Mouse (Mus musculus) heart, embryonic 15.5 days (tissue): ENCODE data around the gene Pdlim5. TPM values are rescaled to one million over a fixed set of nuclear protein-coding genes. Genes with fewer than 3 reads are reported as not detected.

Experiments used
- ATAC-seq: fragments of 200-750 bp; cut with Nextera tagmentation; replicated peaks from 2 replicates; pipeline ENCODE4 v1.8.0; 2017; ENCODE audit warnings: low read depth, moderate TSS enrichment; ENCODE audit not compliant: insufficient number of reproducible peaks, insufficient read depth, low FRiP score
- H3K27ac ChIP-seq: fragments of 300-500 bp; sonication (generic); 2 replicates; pipeline ENCODE4 v1.5.1; 2015; ENCODE audit warnings: mild to moderate bottlenecking, inconsistent platforms
- H3K27me3 ChIP-seq: fragments of 300-500 bp; sonication (generic); 2 replicates; pipeline ENCODE4 v1.6.1; 2015; ENCODE audit warnings: inconsistent platforms
- H3K36me3 ChIP-seq: fragments of 300-500 bp; sonication (generic); 2 replicates; pipeline ENCODE4 v1.6.1; 2015; ENCODE audit warnings: mild to moderate bottlenecking, inconsistent platforms
- H3K4me1 ChIP-seq: fragments of 300-500 bp; sonication (generic); replicated peaks from 2 replicates; pipeline ENCODE4 v1.6.1; 2015; ENCODE audit warnings: inconsistent platforms
- H3K4me2 ChIP-seq: fragments of 300-500 bp; sonication (generic); 2 replicates; pipeline ENCODE4 v1.6.1; 2015; ENCODE audit warnings: inconsistent platforms, mild to moderate bottlenecking, moderate library complexity
- H3K4me3 ChIP-seq: fragments of 300-500 bp; sonication (generic); 2 replicates; pipeline ENCODE4 v1.5.1; 2015; ENCODE audit warnings: mild to moderate bottlenecking, inconsistent platforms
- H3K9ac ChIP-seq: fragments of 300-500 bp; sonication (generic); 2 replicates; pipeline ENCODE4 v1.6.1; 2015; ENCODE audit warnings: mild to moderate bottlenecking, inconsistent platforms
- H3K9me3 ChIP-seq: fragments of 300-500 bp; sonication (generic); replicated peaks from 2 replicates; pipeline ENCODE4 v1.6.1; 2016; ENCODE audit warnings: inconsistent platforms
- WGBS: fragments of 180-500 bp; shearing (Covaris S2); methylation state at CpG from one replicate; pipeline ENCODE4 v1.1.7; 2015; ENCODE audit warnings: mixed read lengths; 5-methylcytosine and 5-hydroxymethylcytosine counted together
- polyA plus RNA-seq: library from polyadenylated mRNA; unstranded; fragments of >200 nt; fragmentation: Nextera tagmentation; extraction: Ambion mirVana; gene quantifications from 2 replicates; pipeline ENCODE4 v1.2.1, GENCODE M21; 2015

The Pdlim5 gene
- polyA plus RNA-seq, 1 experiment from 2014 or later: 220 TPM

- WGBS: under 1% methylated on average over 63 of the region's 64 CpGs
- Histone ChIP-seq H3K36me3 (peaks cover 4% of the 10 kb centered on the region; the same call in 1 of the 2 replicates), H3K27me3 (no peaks in the 10 kb centered on the region), H3K4me2 (peak overlapping the region; percentile 63), H3K4me3 (peak overlapping the region; percentile 83), H3K27ac (peak overlapping the region; percentile 98), H3K9ac (peak overlapping the region; percentile 88), H3K9me3 (no peaks in the 10 kb centered on the region), H3K4me1 (no peaks in the 10 kb centered on the region; the same call in none of the 2 replicates)
- peak; percentile 69 for ATAC-seq
These were observed 544 bp downstream of the Pdlim5 start for GRCm38 (mm10) chr3:142394796-142395508.

- peak overlapping the region; percentile 63 for H3K4me2 ChIP-seq
- 11% methylated on average over 9 of the region's 9 CpGs for WGBS
- H3K27ac ChIP-seq: peak overlapping the region; percentile 98
- H3K4me1 ChIP-seq: peaks cover 4% of the 10 kb centered on the region
- H3K27me3 ChIP-seq: no peaks in the 10 kb centered on the region
- peaks cover 4% of the 10 kb centered on the region; the same call in 1 of the 2 replicates for H3K36me3 ChIP-seq
- no peak for ATAC-seq
- peak overlapping the region; percentile 83 for H3K4me3 ChIP-seq
- no peaks in the 10 kb centered on the region for H3K9me3 ChIP-seq
- peak overlapping the region; percentile 88 for H3K9ac ChIP-seq
These were observed 1.5 kb downstream of the Pdlim5 start for GRCm38 (mm10) chr3:142394000-142394411.

- no peaks in the 10 kb centered on the region for H3K27me3 ChIP-seq
- no peak for ATAC-seq
- 57% methylated on average over 5 of the region's 5 CpGs for WGBS
- no peak overlapping the region for H3K9ac ChIP-seq
- H3K4me1 ChIP-seq: peaks cover 15% of the 10 kb centered on the region
- no peak overlapping the region for H3K4me3 ChIP-seq
- no peaks in the 10 kb centered on the region for H3K9me3 ChIP-seq
- peak overlapping the region; percentile 79 for H3K27ac ChIP-seq
- no peak overlapping the region for H3K4me2 ChIP-seq
- H3K36me3 ChIP-seq: peaks cover 4% of the 10 kb centered on the region; the same call in 1 of the 2 replicates
These were observed 4.0 kb downstream of the Pdlim5 start for GRCm38 (mm10) chr3:142391531-142391930.

GRCm38 (mm10) chr3:142390288-142390687, 5.2 kb downstream of the Pdlim5 start:
- Histone ChIP-seq H3K4me2 (peak overlapping the region; percentile 25; the same call in 1 of the 2 replicates), H3K27ac (peak overlapping the region; percentile 79), H3K9me3 (no peaks in the 10 kb centered on the region), H3K4me1 (peaks cover 15% of the 10 kb centered on the region), H3K9ac (no peak overlapping the region), H3K36me3 (peaks cover 4% of the 10 kb centered on the region; the same call in 1 of the 2 replicates), H3K27me3 (no peaks in the 10 kb centered on the region), H3K4me3 (no peak overlapping the region)
- WGBS: 45% methylated on average over 2 of the region's 2 CpGs
- ATAC-seq: peak; percentile 47; the same call in 1 of the 2 replicates

GRCm38 (mm10) chr3:142388189-142388588, 7.3 kb downstream of the Pdlim5 start:
- no peaks in the 10 kb centered on the region for H3K9me3 ChIP-seq
- H3K4me2 ChIP-seq: 0 out of 2 replicates have a peak overlapping the region, but pooled peaks have one; percentile 13
- WGBS: 65% methylated on average over 4 of the region's 4 CpGs
- peaks cover 8% of the 10 kb centered on the region; the same call in 1 of the 2 replicates for H3K36me3 ChIP-seq
- H3K4me1 ChIP-seq: peaks cover 15% of the 10 kb centered on the region
- no peak overlapping the region for H3K9ac ChIP-seq
- no peaks in the 10 kb centered on the region for H3K27me3 ChIP-seq
- ATAC-seq: no peak
- peak overlapping the region; percentile 24; the same call in 1 of the 2 replicates for H3K27ac ChIP-seq
- H3K4me3 ChIP-seq: no peak overlapping the region

GRCm38 (mm10) chr3:142386505-142386904, 9.0 kb downstream of the Pdlim5 start:
- WGBS: 85% methylated on average over 4 of the region's 4 CpGs
- H3K27me3 ChIP-seq: no peaks in the 10 kb centered on the region
- peaks cover 13% of the 10 kb centered on the region; the same call in 1 of the 2 replicates for H3K36me3 ChIP-seq

GRCm38 (mm10) chr3:142385690-142386089, 9.8 kb downstream of the Pdlim5 start:
- no peak overlapping the region for H3K4me3 ChIP-seq
- no peaks in the 10 kb centered on the region for H3K9me3 ChIP-seq
- H3K36me3 ChIP-seq: peaks cover 9% of the 10 kb centered on the region; the same call in 1 of the 2 replicates
- no peaks in the 10 kb centered on the region for H3K27me3 ChIP-seq
- peaks cover 15% of the 10 kb centered on the region for H3K4me1 ChIP-seq
- H3K4me2 ChIP-seq: no peak overlapping the region
- H3K27ac ChIP-seq: no peak overlapping the region
- 85% methylated on average over 2 of the region's 2 CpGs for WGBS
- no peak for ATAC-seq
- H3K9ac ChIP-seq: no peak overlapping the region

More at GRCm38 (mm10) chr3:142386505-142386904, 9.0 kb downstream of the Pdlim5 start:
- Histone ChIP-seq H3K9me3 (no peaks in the 10 kb centered on the region), H3K27ac (no peak overlapping the region), H3K4me2 (no peak overlapping the region), H3K4me1 (peaks cover 15% of the 10 kb centered on the region), H3K9ac (no peak overlapping the region), H3K4me3 (no peak overlapping the region)
- no peak for ATAC-seq

- Histone ChIP-seq H3K36me3 (peaks cover 12% of the 10 kb centered on the region; the same call in 1 of the 2 replicates), H3K9ac (no peak overlapping the region), H3K4me3 (no peak overlapping the region), H3K27me3 (no peaks in the 10 kb centered on the region), H3K9me3 (no peaks in the 10 kb centered on the region), H3K27ac (no peak overlapping the region), H3K4me2 (no peak overlapping the region), H3K4me1 (peaks cover 6% of the 10 kb centered on the region)
- ATAC-seq: no peak
- 74% methylated on average over 1 of the region's 1 CpGs for WGBS
These were observed 18.9 kb downstream of the Pdlim5 start for GRCm38 (mm10) chr3:142376638-142377037.

- Histone ChIP-seq H3K27ac (0 out of 2 replicates have a peak overlapping the region, but pooled peaks have one; percentile 5), H3K9ac (no peak overlapping the region), H3K27me3 (no peaks in the 10 kb centered on the region), H3K36me3 (peaks cover 12% of the 10 kb centered on the region; the same call in 1 of the 2 replicates), H3K9me3 (no peaks in the 10 kb centered on the region), H3K4me2 (no peak overlapping the region), H3K4me3 (no peak overlapping the region), H3K4me1 (peaks cover 6% of the 10 kb centered on the region)
- ATAC-seq: no peak
- 60% methylated on average over 1 of the region's 1 CpGs for WGBS
These were observed 20.4 kb downstream of the Pdlim5 start for GRCm38 (mm10) chr3:142375106-142375505.

GRCm38 (mm10) chr3:142372465-142373147, 22.9 kb downstream of the Pdlim5 start:
- 93% methylated on average over 6 of the region's 6 CpGs for WGBS

GRCm38 (mm10) chr3:142368411-142368810, 27.1 kb downstream of the Pdlim5 start:
- Histone ChIP-seq H3K27ac (no peak overlapping the region), H3K27me3 (no peaks in the 10 kb centered on the region), H3K36me3 (peaks cover 4% of the 10 kb centered on the region; the same call in 1 of the 2 replicates), H3K4me2 (no peak overlapping the region), H3K4me3 (no peak overlapping the region), H3K9me3 (no peaks in the 10 kb centered on the region), H3K9ac (no peak overlapping the region), H3K4me1 (peaks cover 5% of the 10 kb centered on the region; the same call in 1 of the 2 replicates)
- no peak for ATAC-seq
- 69% methylated on average over 9 of the region's 9 CpGs for WGBS

More at GRCm38 (mm10) chr3:142372465-142373147, 22.9 kb downstream of the Pdlim5 start:
- peaks cover 12% of the 10 kb centered on the region for H3K4me1 ChIP-seq
- H3K36me3 ChIP-seq: peaks cover 4% of the 10 kb centered on the region; the same call in 1 of the 2 replicates
- H3K9me3 ChIP-seq: no peaks in the 10 kb centered on the region
- no peak for ATAC-seq
- no peak overlapping the region for H3K4me2 ChIP-seq
- no peaks in the 10 kb centered on the region for H3K27me3 ChIP-seq
- H3K27ac ChIP-seq: no peak overlapping the region
- no peak overlapping the region for H3K4me3 ChIP-seq
- no peak overlapping the region for H3K9ac ChIP-seq
